Mouse (Mus musculus) ES-Bruce4 (cell line): ENCODE measurements around the gene Ergic1. TPM values are rescaled to one million over a fixed set of nuclear protein-coding genes. Genes with fewer than 3 reads are reported as not detected.

Experiments used
- H3K27ac ChIP-seq: 2 replicates; pipeline ENCODE4 v1.5.1; 2012; ENCODE audit warnings: low read length, inconsistent platforms; ENCODE audit not compliant: insufficient read depth
- H3K27me3 ChIP-seq: 2 replicates; pipeline ENCODE4 v1.6.1; 2012; ENCODE audit warnings: mild to moderate bottlenecking, low read length, inconsistent platforms; ENCODE audit not compliant: control insufficient read depth, poor library complexity, insufficient read depth, severe bottlenecking
- H3K36me3 ChIP-seq: 2 replicates; pipeline ENCODE4 v1.6.1; 2012; ENCODE audit warnings: inconsistent platforms, mild to moderate bottlenecking, low read length, moderate library complexity; ENCODE audit not compliant: control insufficient read depth, poor library complexity, insufficient read depth, severe bottlenecking
- H3K4me1 ChIP-seq: one replicate; pipeline ENCODE4 v1.8.1; 2011; ENCODE audit warnings: low read length; ENCODE audit not compliant: control insufficient read depth, insufficient read depth
- H3K4me3 ChIP-seq: 2 replicates; pipeline ENCODE4 v1.5.1; 2011; ENCODE audit warnings: low read depth, mild to moderate bottlenecking, low read length
- H3K9ac ChIP-seq: 2 replicates; pipeline ENCODE4 v1.6.1; 2012; ENCODE audit warnings: low read depth, mild to moderate bottlenecking, inconsistent platforms; ENCODE audit not compliant: poor library complexity, severe bottlenecking
- H3K9me3 ChIP-seq: replicated peaks from 2 replicates; pipeline ENCODE4 v1.6.1; 2012; ENCODE audit warnings: mild to moderate bottlenecking, low read length, inconsistent platforms; ENCODE audit not compliant: control insufficient read depth, poor library complexity, insufficient read depth, severe bottlenecking
- CTCF ChIP-seq: IDR thresholded peaks from one replicate; pipeline ENCODE4 v1.8.1; 2011; ENCODE audit warnings: low read depth, low read length
- EP300 ChIP-seq: IDR thresholded peaks from 2 replicates; pipeline ENCODE4 v1.6.1; 2011; ENCODE audit warnings: low read depth, low read length; ENCODE audit not compliant: insufficient read depth
- POLR2A ChIP-seq: IDR thresholded peaks from one replicate; pipeline ENCODE4 v1.8.1; 2011; ENCODE audit warnings: low read length; ENCODE audit not compliant: insufficient read depth
- polyA plus RNA-seq: library from polyadenylated mRNA; stranded (reverse); fragments of >200 nt; gene quantifications from 2 replicates; pipeline ENCODE4 v1.2.4, GENCODE M21; 2011; ENCODE audit warnings: low read depth; ENCODE audit not compliant: missing spikeins, insufficient read depth, insufficient read length

The Ergic1 gene
- polyA plus RNA-seq, 1 experiment: 166 TPM

GRCm38 (mm10) chr17:26515675-26516074 is 45.6 kb upstream of the Ergic1 start:
- TF ChIP-seq EP300: no peak
- no peak for TF ChIP-seq POLR2A
- no peak for TF ChIP-seq CTCF
- H3K9me3 ChIP-seq: no peaks in the 10 kb centered on the region
- peaks cover 7% of the 10 kb centered on the region for H3K4me1 ChIP-seq
- H3K27ac ChIP-seq: no peak overlapping the region
- no peaks in the 10 kb centered on the region for H3K36me3 ChIP-seq
- H3K4me3 ChIP-seq: no peak overlapping the region
- no peak overlapping the region for H3K9ac ChIP-seq
- no peaks in the 10 kb centered on the region for H3K27me3 ChIP-seq

- Histone ChIP-seq H3K4me1 (no peaks in the 10 kb centered on the region), H3K27ac (no peak overlapping the region), H3K27me3 (no peaks in the 10 kb centered on the region), H3K9me3 (no peaks in the 10 kb centered on the region), H3K9ac (no peak overlapping the region), H3K36me3 (no peaks in the 10 kb centered on the region), H3K4me3 (no peak overlapping the region)
- no peak for TF ChIP-seq CTCF
- no peak for TF ChIP-seq EP300
- TF ChIP-seq POLR2A: no peak
Observed at GRCm38 (mm10) chr17:26518306-26518705, 43.0 kb upstream of the Ergic1 start.

- Histone ChIP-seq H3K36me3 (no peaks in the 10 kb centered on the region), H3K4me1 (no peaks in the 10 kb centered on the region), H3K4me3 (no peak overlapping the region), H3K9me3 (no peaks in the 10 kb centered on the region), H3K9ac (no peak overlapping the region), H3K27me3 (no peaks in the 10 kb centered on the region), H3K27ac (no peak overlapping the region)
- TF ChIP-seq POLR2A (no peak), CTCF (no peak), EP300 (no peak)
Observed at GRCm38 (mm10) chr17:26522711-26523110, 38.6 kb upstream of the Ergic1 start.

GRCm38 (mm10) chr17:26524316-26524715 is 37.0 kb upstream of the Ergic1 start:
- Histone ChIP-seq H3K36me3 (no peaks in the 10 kb centered on the region), H3K9ac (no peak overlapping the region), H3K9me3 (no peaks in the 10 kb centered on the region), H3K4me3 (no peak overlapping the region), H3K4me1 (no peaks in the 10 kb centered on the region), H3K27ac (no peak overlapping the region), H3K27me3 (no peaks in the 10 kb centered on the region)
- no peak for TF ChIP-seq EP300
- TF ChIP-seq CTCF: no peak
- no peak for TF ChIP-seq POLR2A

- Histone ChIP-seq H3K4me1 (no peaks in the 10 kb centered on the region), H3K27me3 (no peaks in the 10 kb centered on the region), H3K27ac (no peak overlapping the region), H3K4me3 (no peak overlapping the region), H3K9me3 (no peaks in the 10 kb centered on the region), H3K36me3 (no peaks in the 10 kb centered on the region), H3K9ac (no peak overlapping the region)
- TF ChIP-seq POLR2A (no peak), CTCF (no peak), EP300 (no peak)
Observed at GRCm38 (mm10) chr17:26524801-26525200, 36.5 kb upstream of the Ergic1 start.

- no peak overlapping the region for H3K27ac ChIP-seq
- H3K9ac ChIP-seq: no peak overlapping the region
- TF ChIP-seq CTCF (no peak), POLR2A (no peak), EP300 (no peak)
Observed at GRCm38 (mm10) chr17:26525316-26525715, 36.0 kb upstream of the Ergic1 start.

More at GRCm38 (mm10) chr17:26525316-26525715, 36.0 kb upstream of the Ergic1 start:
- no peaks in the 10 kb centered on the region for H3K9me3 ChIP-seq
- H3K4me1 ChIP-seq: peaks cover under 1% of the 10 kb centered on the region
- H3K4me3 ChIP-seq: no peak overlapping the region
- no peaks in the 10 kb centered on the region for H3K27me3 ChIP-seq
- H3K36me3 ChIP-seq: no peaks in the 10 kb centered on the region
